Mouse (Mus musculus) heart, embryonic 12.5 days (tissue): ENCODE measurements around the gene Clec4a2. TPM values are rescaled to one million over a fixed set of nuclear protein-coding genes. Genes with fewer than 3 reads are reported as not detected.
"Not testable (repeated sequence)": the region's sequence is repeated elsewhere in the genome, so short reads cannot be mapped to it uniquely, and the experiment has no call there.

ENCODE experiments used
- ATAC-seq: fragments of 200-750 bp; cut with Nextera tagmentation; 2 replicates; pipeline ENCODE4 v1.8.0; 2017; ENCODE audit warnings: moderate TSS enrichment, moderate library complexity; ENCODE audit not compliant: insufficient number of reproducible peaks, low FRiP score
- H3K27ac ChIP-seq: fragments of 300-500 bp; sonication (generic); 2 replicates; pipeline ENCODE4 v1.5.1; 2016; ENCODE audit warnings: mild to moderate bottlenecking, moderate library complexity; ENCODE audit not compliant: poor library complexity, severe bottlenecking
- H3K27me3 ChIP-seq: fragments of 300-500 bp; sonication (generic); replicated peaks from 2 replicates; pipeline ENCODE4 v1.6.1; 2016; ENCODE audit warnings: mild to moderate bottlenecking, moderate library complexity
- H3K36me3 ChIP-seq: fragments of 300-500 bp; sonication (generic); 2 replicates; pipeline ENCODE4 v1.6.1; 2016; ENCODE audit warnings: mild to moderate bottlenecking, moderate library complexity
- H3K4me1 ChIP-seq: fragments of 300-500 bp; sonication (generic); replicated peaks from 2 replicates; pipeline ENCODE4 v1.6.1; 2016; ENCODE audit warnings: mild to moderate bottlenecking
- H3K4me2 ChIP-seq: fragments of 300-500 bp; sonication (generic); 2 replicates; pipeline ENCODE4 v1.6.1; 2016; ENCODE audit warnings: mild to moderate bottlenecking, moderate library complexity
- H3K4me3 ChIP-seq: fragments of 300-500 bp; sonication (generic); 2 replicates; pipeline ENCODE4 v1.5.1; 2016; ENCODE audit warnings: mild to moderate bottlenecking
- H3K9ac ChIP-seq: fragments of 300-500 bp; sonication (generic); 2 replicates; pipeline ENCODE4 v1.6.1; 2016; ENCODE audit warnings: mild to moderate bottlenecking, moderate library complexity
- H3K9me3 ChIP-seq: fragments of 300-500 bp; sonication (generic); replicated peaks from 2 replicates; pipeline ENCODE4 v1.6.1; 2016; ENCODE audit warnings: mild to moderate bottlenecking, moderate library complexity
- WGBS: fragments of 180-500 bp; shearing (Covaris S2); methylation state at CpG from one replicate; pipeline ENCODE4 v1.1.7; 2016; 5-methylcytosine and 5-hydroxymethylcytosine counted together
- polyA plus RNA-seq: library from polyadenylated mRNA; unstranded; fragments of >200 nt; fragmentation: Nextera tagmentation; extraction: Ambion mirVana; gene quantifications from 2 replicates; pipeline ENCODE4 v1.2.1, GENCODE M21; 2016

The Clec4a2 gene
- 0.28 and 1.4 TPM in 2 replicates for polyA plus RNA-seq

- not testable (repeated sequence) for H3K9me3 ChIP-seq, H3K27me3 ChIP-seq
- WGBS: 48% methylated on average over 1 of the region's 1 CpGs
Measured at GRCm38 (mm10) chr6:123106128-123106527, at the start of gene Clec4a2. Gene Clec4a2 (plus strand): TSS chr6:123106428.

DNA sequence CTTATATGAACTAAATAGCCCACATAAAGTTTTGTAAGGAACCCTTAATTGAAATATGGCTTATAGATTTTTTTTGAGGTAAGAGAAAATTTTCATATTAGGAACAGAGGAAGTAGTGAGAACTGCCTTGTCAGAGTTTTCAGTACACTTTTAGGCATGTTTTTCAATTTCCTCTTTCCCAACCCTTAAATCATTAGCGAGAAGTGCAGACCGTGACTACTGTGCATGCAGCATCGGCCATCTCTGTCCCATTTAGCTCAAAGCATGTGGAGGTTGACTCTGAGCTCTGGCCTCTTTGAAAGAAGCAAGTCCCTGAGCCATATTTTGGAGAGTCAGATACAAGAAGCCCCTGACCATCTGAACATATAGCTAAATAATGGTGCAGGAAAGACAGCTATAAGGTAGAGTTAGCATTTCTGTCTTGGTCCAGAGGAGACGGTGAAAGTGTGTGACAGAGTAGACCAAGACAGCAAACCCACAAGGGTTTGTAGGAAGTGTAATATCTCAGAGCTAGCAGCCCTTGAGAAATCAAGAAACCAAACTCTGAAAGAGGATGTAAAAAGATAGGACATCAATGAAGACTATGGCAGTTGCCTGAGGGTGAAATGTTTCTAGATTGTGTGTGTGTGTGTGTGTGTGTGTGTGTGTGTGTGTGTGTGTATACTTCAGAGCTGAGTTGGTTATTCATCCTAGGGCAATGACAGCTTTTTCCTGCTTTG lies 10.9 kb upstream of the Clec4a2 start:
- Histone ChIP-seq H3K9me3 (peaks cover 7% of the 10 kb centered on the region), H3K4me3 (no peak overlapping the region), H3K4me1 (no peaks in the 10 kb centered on the region), H3K36me3 (no peaks in the 10 kb centered on the region), H3K9ac (no peak overlapping the region), H3K27ac (no peak overlapping the region), H3K4me2 (no peak overlapping the region), H3K27me3 (no peaks in the 10 kb centered on the region)
- no peak for ATAC-seq
- 78% methylated on average over 4 of the region's 4 CpGs for WGBS

More at GRCm38 (mm10) chr6:123106128-123106527, at the start of gene Clec4a2:
- not testable (repeated sequence) for H3K4me1 ChIP-seq, H3K36me3 ChIP-seq, H3K27ac ChIP-seq, H3K9ac ChIP-seq, H3K4me3 ChIP-seq, H3K4me2 ChIP-seq, ATAC-seq

DNA sequence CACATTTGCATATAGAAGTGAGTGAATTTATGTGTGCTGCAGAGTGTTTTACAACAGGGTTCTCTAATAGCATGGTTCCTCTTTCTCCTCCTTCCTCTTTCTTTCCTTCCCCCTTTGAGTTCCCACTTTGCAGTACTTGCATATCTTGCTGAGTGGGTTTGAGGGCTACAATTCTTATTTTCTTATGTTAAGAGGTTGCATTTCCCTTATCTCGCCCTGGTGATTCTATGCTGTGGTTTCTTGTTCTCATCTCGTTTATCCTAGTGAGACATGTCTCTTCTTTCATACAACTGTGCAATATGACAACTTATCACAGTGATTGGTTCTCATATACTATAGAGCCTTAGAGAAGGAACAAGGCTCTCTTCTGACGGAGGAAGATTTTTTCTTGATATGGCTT lies 17.0 kb downstream of the Clec4a2 start:
- no peak overlapping the region for H3K9ac ChIP-seq
- no peak for ATAC-seq
- no peak overlapping the region for H3K4me2 ChIP-seq
- no peaks in the 10 kb centered on the region for H3K27me3 ChIP-seq
- no peaks in the 10 kb centered on the region for H3K4me1 ChIP-seq
- H3K27ac ChIP-seq: no peak overlapping the region
- no peak overlapping the region for H3K4me3 ChIP-seq
- 61% methylated on average over 3 of the region's 3 CpGs for WGBS
- no peaks in the 10 kb centered on the region for H3K36me3 ChIP-seq
- H3K9me3 ChIP-seq: peaks cover 9% of the 10 kb centered on the region; the same call in 1 of the 2 replicates

- no peaks in the 10 kb centered on the region for H3K27me3 ChIP-seq
- H3K9me3 ChIP-seq: peaks cover 7% of the 10 kb centered on the region; the same call in 1 of the 2 replicates
- WGBS: 50% methylated on average over 1 of the region's 1 CpGs
- H3K27ac ChIP-seq: no peak overlapping the region
- no peak overlapping the region for H3K4me3 ChIP-seq
- ATAC-seq: no peak
- no peak overlapping the region for H3K4me2 ChIP-seq
- H3K4me1 ChIP-seq: no peaks in the 10 kb centered on the region
- H3K9ac ChIP-seq: no peak overlapping the region
- no peaks in the 10 kb centered on the region for H3K36me3 ChIP-seq
Measured at GRCm38 (mm10) chr6:123127173-123127572, 20.9 kb downstream of the Clec4a2 start.

DNA sequence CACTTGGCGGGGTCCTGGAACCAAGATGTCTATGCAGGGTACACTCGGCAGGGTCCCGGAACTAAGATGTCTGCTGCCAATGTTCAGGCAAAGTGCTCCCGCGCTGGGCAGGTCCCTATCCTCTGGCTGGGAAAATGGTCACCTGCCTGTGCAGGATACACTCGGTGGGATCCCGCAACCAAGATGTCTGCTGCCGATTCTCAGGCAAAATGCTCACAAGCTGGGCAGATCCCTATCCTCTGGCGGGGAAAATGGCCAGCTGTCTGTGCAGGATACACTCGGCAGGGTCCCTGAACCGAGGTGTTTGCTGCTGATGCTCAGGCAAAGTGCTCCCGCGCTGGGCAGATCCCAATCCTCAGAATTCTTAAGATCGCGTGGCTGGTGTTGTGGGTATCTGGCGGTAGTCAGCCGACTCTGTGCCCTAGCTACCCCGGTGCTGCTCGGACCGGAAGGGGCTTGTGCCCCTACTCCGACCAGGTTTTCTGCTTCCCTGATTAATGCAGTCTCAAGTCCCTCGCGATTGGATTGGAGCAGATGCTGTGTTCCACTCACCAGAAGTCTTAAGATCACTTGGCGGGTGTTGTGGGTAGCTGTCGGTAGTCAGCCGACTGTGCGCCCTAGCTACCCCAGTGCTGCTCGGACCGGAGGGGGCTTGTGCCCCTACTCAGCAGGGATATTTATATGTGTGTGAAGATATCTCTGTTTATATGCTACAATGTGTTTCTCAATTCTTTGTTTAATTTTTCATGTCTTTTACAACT lies 31.7 kb downstream of the Clec4a2 start:
- not testable (repeated sequence) for H3K4me2 ChIP-seq, H3K4me3 ChIP-seq, H3K27ac ChIP-seq, H3K27me3 ChIP-seq, H3K9ac ChIP-seq, H3K9me3 ChIP-seq, ATAC-seq, H3K36me3 ChIP-seq, H3K4me1 ChIP-seq
- 54% methylated on average over 29 of the region's 29 CpGs for WGBS

DNA sequence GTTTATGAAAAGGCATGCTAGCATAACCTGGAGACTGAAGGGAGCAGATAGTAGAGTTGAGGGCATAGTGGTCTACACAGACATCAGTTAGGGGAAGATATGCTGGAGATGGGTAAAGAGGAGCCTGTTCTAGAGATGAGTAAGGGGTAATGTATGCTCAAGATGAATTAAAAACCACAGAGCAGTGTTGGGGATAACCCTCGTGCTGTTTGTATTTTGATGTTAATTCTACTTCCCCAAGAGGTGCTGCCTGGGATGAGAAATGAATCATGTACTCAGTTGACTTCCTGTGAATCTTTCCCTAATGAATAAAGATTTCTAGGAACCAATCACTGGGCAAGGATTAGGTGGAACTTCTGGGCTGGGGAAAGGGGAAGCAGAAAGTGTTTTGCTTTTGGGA lies 63.9 kb downstream of the Clec4a2 start:
- no peak overlapping the region for H3K27ac ChIP-seq
- no peak for ATAC-seq

DNA sequence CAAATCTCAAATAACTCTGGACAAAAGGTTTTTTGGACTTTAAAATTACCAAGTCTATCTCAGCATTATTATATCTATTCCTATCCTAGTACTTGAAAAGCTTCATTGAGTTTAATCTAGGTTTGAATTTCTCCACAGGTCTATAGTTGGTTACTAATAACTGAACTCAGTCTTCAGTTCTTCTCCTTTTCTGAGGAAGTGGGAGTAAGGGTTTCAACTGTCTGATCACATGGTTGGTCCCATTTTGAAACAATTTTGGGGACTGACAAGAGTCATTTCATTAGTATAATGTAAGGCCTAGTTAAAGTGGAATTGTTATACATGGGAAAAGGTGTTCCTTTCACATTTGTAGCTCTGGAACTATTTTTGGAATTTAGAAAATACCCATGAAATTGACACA lies 64.8 kb downstream of the Clec4a2 start:
- ATAC-seq: no peak
- Histone ChIP-seq H3K4me1 (no peaks in the 10 kb centered on the region), H3K27me3 (no peaks in the 10 kb centered on the region), H3K36me3 (no peaks in the 10 kb centered on the region), H3K9me3 (0 out of 2 replicates have a peak, but pooled peaks cover 7% of the 10 kb centered on the region), H3K4me2 (no peak overlapping the region), H3K4me3 (no peak overlapping the region), H3K9ac (no peak overlapping the region), H3K27ac (no peak overlapping the region)

More for the DNA sequence above, 63.9 kb downstream of the Clec4a2 start:
- Histone ChIP-seq H3K36me3 (no peaks in the 10 kb centered on the region), H3K9ac (no peak overlapping the region), H3K4me3 (no peak overlapping the region), H3K27me3 (no peaks in the 10 kb centered on the region), H3K4me2 (no peak overlapping the region), H3K9me3 (0 out of 2 replicates have a peak, but pooled peaks cover 7% of the 10 kb centered on the region), H3K4me1 (no peaks in the 10 kb centered on the region)
- WGBS: 59% methylated on average over 1 of the region's 1 CpGs

DNA sequence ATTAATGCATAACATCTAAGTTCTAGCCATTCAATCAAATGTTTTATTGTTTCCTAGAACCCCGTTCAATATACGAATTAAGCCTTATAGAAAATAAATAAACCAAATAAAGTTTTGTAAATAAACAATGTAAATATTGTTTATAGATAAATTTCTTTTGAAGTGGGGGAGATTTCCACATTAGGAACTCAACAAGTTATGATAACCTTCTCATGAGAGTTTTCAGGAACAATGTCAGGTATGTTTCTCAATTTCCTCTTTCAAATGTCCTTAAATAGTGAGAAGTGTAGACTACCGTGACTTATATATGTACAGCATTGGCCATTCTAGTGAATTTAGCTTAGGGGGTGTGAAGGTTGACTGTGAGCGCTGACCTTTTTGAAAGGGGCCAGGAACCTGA lies 66.4 kb downstream of the Clec4a2 start, which contains the start of gene Clec4b2:
TSS of gene Clec4b2 (plus strand) at position 301 of the 400 bp plus-strand sequence.
- Histone ChIP-seq H3K9me3 (0 out of 2 replicates have a peak, but pooled peaks cover 7% of the 10 kb centered on the region), H3K4me1 (no peaks in the 10 kb centered on the region), H3K4me3 (no peak within 1 kb of the TSS), H3K36me3 (no peaks in the 10 kb centered on the region), H3K27me3 (no peaks in the 10 kb centered on the region), H3K9ac (no peak within 1 kb of the TSS), H3K4me2 (no peak within 1 kb of the TSS), H3K27ac (no peak within 1 kb of the TSS)
- 74% methylated on average over 4 of the region's 4 CpGs for WGBS
- no peak for ATAC-seq

- Histone ChIP-seq H3K4me2 (no peak overlapping the region), H3K27me3 (no peaks in the 10 kb centered on the region), H3K9me3 (0 out of 2 replicates have a peak, but pooled peaks cover 2% of the 10 kb centered on the region), H3K4me3 (no peak overlapping the region), H3K27ac (no peak overlapping the region), H3K4me1 (no peaks in the 10 kb centered on the region), H3K36me3 (no peaks in the 10 kb centered on the region), H3K9ac (no peak overlapping the region)
- 77% methylated on average over 1 of the region's 1 CpGs for WGBS
- no peak for ATAC-seq
Measured at GRCm38 (mm10) chr6:123175549-123175948, 69.3 kb downstream of the Clec4a2 start.

- not testable (repeated sequence) for H3K27ac ChIP-seq, H3K4me1 ChIP-seq, H3K9ac ChIP-seq, H3K4me3 ChIP-seq, H3K4me2 ChIP-seq, H3K36me3 ChIP-seq, H3K27me3 ChIP-seq, H3K9me3 ChIP-seq, ATAC-seq
- 59% methylated on average over 2 of the region's 2 CpGs for WGBS
Measured at GRCm38 (mm10) chr6:123184862-123185261, 78.6 kb downstream of the Clec4a2 start.
